Comparison of ENCODE assay signal across 8 mouse cellular contexts in genomic region chr2:130411558-130412495, GRCm38 (mm10). TPM values are rescaled to one million over a fixed set of nuclear protein-coding genes. Genes with fewer than 3 reads are reported as not detected.
DNase-seq lines count a peak whose midpoint lies in the region; ATAC-seq lines count a peak whose summit lies in the region.

No protein-coding gene starts in this region.

- H3K4me2 ChIP-seq in embryonic facial prominence, embryonic 13.5 days: no peak overlapping the region
- no peak overlapping the region for H3K4me2 ChIP-seq in kidney, embryonic 16.5 days (replicated peaks; ENCODE audit: low read depth, low read length)

- DNase-seq in 3T3-L1 (ENCODE audit: low read depth, low spot score) (peak; percentile 94), liver (peak; percentile 78)
- peak; percentile 91 for DNase-seq in adrenal gland, postnatal 25 days
- peak; percentile 91 for DNase-seq in heart, embryonic 10.5 days (ENCODE audit: low spot score)
- DNase-seq in natural killer cell, adult 2 months (ENCODE audit: low spot score in 2 of 2): peak; percentile 55 to 60
- peak; percentile 73 for DNase-seq in splenic B cell, adult 2 months (ENCODE audit: low read depth, low spot score)

- no peaks in the 10 kb centered on the region for H3K27me3 ChIP-seq in embryonic facial prominence, embryonic 13.5 days
- H3K27me3 ChIP-seq in heart, embryonic 10.5 days (ENCODE audit: insufficient read depth, poor library complexity, severe bottlenecking): peaks cover 9% of the 10 kb centered on the region; the same call in 1 of the 2 replicates
- no peaks in the 10 kb centered on the region for H3K27me3 ChIP-seq in kidney, embryonic 16.5 days (ENCODE audit: insufficient read depth, low read length)
- H3K27me3 ChIP-seq in splenic B cell, adult 2 months (ENCODE audit: control insufficient read depth, insufficient read depth, low read length, poor library complexity, severe bottlenecking): no peaks in the 10 kb centered on the region

- H3K4me1 ChIP-seq in embryonic facial prominence, embryonic 13.5 days: peaks cover 33% of the 10 kb centered on the region
- H3K4me1 ChIP-seq in heart, embryonic 10.5 days: peaks cover 7% of the 10 kb centered on the region
- 0 out of 2 replicates have a peak, but pooled peaks cover 9% of the 10 kb centered on the region for H3K4me1 ChIP-seq in kidney, embryonic 16.5 days (ENCODE audit: insufficient read depth, low read length)

- H3K27ac ChIP-seq in embryonic facial prominence, embryonic 13.5 days: peak overlapping the region; percentile 74
- no peak overlapping the region for H3K27ac ChIP-seq in heart, embryonic 10.5 days
- H3K27ac ChIP-seq in kidney, embryonic 16.5 days (ENCODE audit: low read length): no peak overlapping the region

- H3K36me3 ChIP-seq in embryonic facial prominence, embryonic 13.5 days: no peaks in the 10 kb centered on the region
- no peaks in the 10 kb centered on the region for H3K36me3 ChIP-seq in heart, embryonic 10.5 days
- H3K36me3 ChIP-seq in kidney, embryonic 16.5 days (ENCODE audit: insufficient read depth, low read length): no peaks in the 10 kb centered on the region
- no peaks in the 10 kb centered on the region for H3K36me3 ChIP-seq in splenic B cell, adult 2 months (ENCODE audit: control insufficient read depth, insufficient read depth, low read length, poor library complexity, severe bottlenecking)

- peak; percentile 81 for ATAC-seq in embryonic facial prominence, embryonic 13.5 days (ENCODE audit: insufficient number of reproducible peaks, insufficient read depth, low FRiP score, low TSS enrichment, low read depth)
- peak; percentile 82 for ATAC-seq in kidney, embryonic 16.5 days (ENCODE audit: low FRiP score, low TSS enrichment)

- no peak overlapping the region for H3K4me3 ChIP-seq in embryonic facial prominence, embryonic 13.5 days
- H3K4me3 ChIP-seq in heart, embryonic 10.5 days: no peak overlapping the region
- H3K4me3 ChIP-seq in kidney, embryonic 16.5 days (ENCODE audit: low read length): no peak overlapping the region

- 31% methylated on average over 16 of the region's 16 CpGs for WGBS in embryonic facial prominence, embryonic 13.5 days
- WGBS in heart, embryonic 10.5 days: 35% methylated on average over 16 of the region's 16 CpGs
- 32% methylated on average over 16 of the region's 16 CpGs for WGBS in kidney, embryonic 16.5 days

- no peak overlapping the region for H3K9ac ChIP-seq in embryonic facial prominence, embryonic 13.5 days
- no peak overlapping the region for H3K9ac ChIP-seq in kidney, embryonic 16.5 days (replicated peaks; ENCODE audit: low read length)

- no peaks in the 10 kb centered on the region for H3K9me3 ChIP-seq in embryonic facial prominence, embryonic 13.5 days
- H3K9me3 ChIP-seq in heart, embryonic 10.5 days: no peaks in the 10 kb centered on the region
- H3K9me3 ChIP-seq in kidney, embryonic 16.5 days (ENCODE audit: low read length): no peaks in the 10 kb centered on the region

RNA-seq across cellular contexts. Expression of gene Tmem239, which starts 5.5 kb away (rescaled TPM):
- not detected in 2 replicates for total RNA-seq in adrenal gland, postnatal 25 days (2021)
- polyA plus RNA-seq in embryonic facial prominence, embryonic 13.5 days (2015; fragmentation: Nextera tagmentation; extraction: Ambion mirVana): 0.32 TPM in 1 of 2 replicates, not detected in the other
- not detected in 2 replicates for polyA plus RNA-seq in heart, embryonic 10.5 days (2016; fragmentation: Nextera tagmentation; extraction: Ambion mirVana)
- not detected in 2 replicates for polyA plus RNA-seq in kidney, embryonic 16.5 days (2015; fragmentation: Nextera tagmentation; extraction: Ambion mirVana)

RNA-seq across cellular contexts. Expression of gene 1700020A23Rik, which starts 6.8 kb away (rescaled TPM):
- total RNA-seq in adrenal gland, postnatal 25 days (2021): not detected in 2 replicates
- polyA plus RNA-seq in embryonic facial prominence, embryonic 13.5 days (2015; fragmentation: Nextera tagmentation; extraction: Ambion mirVana): not detected in 2 replicates
- polyA plus RNA-seq in heart, embryonic 10.5 days (2016; fragmentation: Nextera tagmentation; extraction: Ambion mirVana): 0.28 TPM in 1 of 2 replicates, not detected in the other
- polyA plus RNA-seq in kidney, embryonic 16.5 days (2015; fragmentation: Nextera tagmentation; extraction: Ambion mirVana): not detected in 2 replicates

RNA-seq across cellular contexts. Expression of gene Gm28372, which starts 6.8 kb away (rescaled TPM):
- not detected in 2 replicates for total RNA-seq in adrenal gland, postnatal 25 days (2021)
- 0.32 TPM in 1 of 2 replicates, not detected in the other for polyA plus RNA-seq in embryonic facial prominence, embryonic 13.5 days (2015; fragmentation: Nextera tagmentation; extraction: Ambion mirVana)
- polyA plus RNA-seq in heart, embryonic 10.5 days (2016; fragmentation: Nextera tagmentation; extraction: Ambion mirVana): not detected in 2 replicates
- not detected in 2 replicates for polyA plus RNA-seq in kidney, embryonic 16.5 days (2015; fragmentation: Nextera tagmentation; extraction: Ambion mirVana)

RNA-seq across cellular contexts. Expression of gene Vps16, which starts 12.3 kb away (rescaled TPM):
- 80.9 and 81.9 TPM in 2 replicates for total RNA-seq in adrenal gland, postnatal 25 days (2021)
- polyA plus RNA-seq in embryonic facial prominence, embryonic 13.5 days (2015; fragmentation: Nextera tagmentation; extraction: Ambion mirVana): 105 and 108 TPM in 2 replicates
- polyA plus RNA-seq in heart, embryonic 10.5 days (2016; fragmentation: Nextera tagmentation; extraction: Ambion mirVana): 84.5 and 91.1 TPM in 2 replicates
- 109 and 115 TPM in 2 replicates for polyA plus RNA-seq in kidney, embryonic 16.5 days (2015; fragmentation: Nextera tagmentation; extraction: Ambion mirVana)

RNA-seq across cellular contexts. Expression of gene Pced1a, which starts 12.7 kb away (rescaled TPM):
- 18.9 and 19.9 TPM in 2 replicates for total RNA-seq in adrenal gland, postnatal 25 days (2021)
- 15.5 and 16.3 TPM in 2 replicates for polyA plus RNA-seq in embryonic facial prominence, embryonic 13.5 days (2015; fragmentation: Nextera tagmentation; extraction: Ambion mirVana)
- 8.2 and 13.6 TPM in 2 replicates for polyA plus RNA-seq in heart, embryonic 10.5 days (2016; fragmentation: Nextera tagmentation; extraction: Ambion mirVana)
- 20.1 and 21.7 TPM in 2 replicates for polyA plus RNA-seq in kidney, embryonic 16.5 days (2015; fragmentation: Nextera tagmentation; extraction: Ambion mirVana)
